Mouse (Mus musculus) liver, postnatal 0 days (tissue): ENCODE measurements at regions not wholly inside any gene's neighbourhood (a gene's known extent, or its start where the extent isn't known, plus 50 kb on each side); places are given as distances from the start of the nearest gene placed in this dataset.

Experiments used
- CTCF ChIP-seq: sonication (generic); IDR thresholded peaks from 2 replicates; pipeline ENCODE4 v1.5.1; 2016; ENCODE audit warnings: antibody characterized with exemption, low read depth
- EP300 ChIP-seq: IDR thresholded peaks from 2 replicates; pipeline ENCODE4 v1.6.1; 2016; ENCODE audit warnings: antibody characterized with exemption, low read depth, mild to moderate bottlenecking

GRCm38 (mm10) chr3:41389868-41390267 lies 165.7 kb upstream of the Jade1 start:
- TF ChIP-seq CTCF (no peak), EP300 (no peak)
